Mouse (Mus musculus) lung, adult 2 months (tissue): ENCODE results near the gene Spata33.

Experiments
- CTCF ChIP-seq: fragments of 200-500 bp; IDR thresholded peaks from 2 replicates; pipeline ENCODE4 v1.5.1; 2011; ENCODE audit warnings: mild to moderate bottlenecking, low read length, control low read depth; ENCODE audit not compliant: insufficient read depth
- POLR2A ChIP-seq: fragments of 200-500 bp; IDR thresholded peaks from 2 replicates; pipeline ENCODE4 v1.6.1; 2011; ENCODE audit warnings: low read depth, mild to moderate bottlenecking, control low read depth, low read length, borderline replicate concordance; ENCODE audit errors: extremely low read depth

GRCm38 (mm10) chr8:123245543-123245942, 32.9 kb downstream of the Spata33 start:
- TF ChIP-seq CTCF (no peak), POLR2A (no peak)
